Mouse (Mus musculus) kidney, adult 8-10 months (tissue): ENCODE measurements at regions not wholly inside any gene's neighbourhood (a gene's known extent, or its start where the extent isn't known, plus 50 kb on each side); places are given as distances from the start of the nearest gene placed in this dataset.

Source experiments
- DNase-seq, 2 experiments: peaks; one replicate each; pipeline ENCODE4 v3.0.0; 2022

DNA sequence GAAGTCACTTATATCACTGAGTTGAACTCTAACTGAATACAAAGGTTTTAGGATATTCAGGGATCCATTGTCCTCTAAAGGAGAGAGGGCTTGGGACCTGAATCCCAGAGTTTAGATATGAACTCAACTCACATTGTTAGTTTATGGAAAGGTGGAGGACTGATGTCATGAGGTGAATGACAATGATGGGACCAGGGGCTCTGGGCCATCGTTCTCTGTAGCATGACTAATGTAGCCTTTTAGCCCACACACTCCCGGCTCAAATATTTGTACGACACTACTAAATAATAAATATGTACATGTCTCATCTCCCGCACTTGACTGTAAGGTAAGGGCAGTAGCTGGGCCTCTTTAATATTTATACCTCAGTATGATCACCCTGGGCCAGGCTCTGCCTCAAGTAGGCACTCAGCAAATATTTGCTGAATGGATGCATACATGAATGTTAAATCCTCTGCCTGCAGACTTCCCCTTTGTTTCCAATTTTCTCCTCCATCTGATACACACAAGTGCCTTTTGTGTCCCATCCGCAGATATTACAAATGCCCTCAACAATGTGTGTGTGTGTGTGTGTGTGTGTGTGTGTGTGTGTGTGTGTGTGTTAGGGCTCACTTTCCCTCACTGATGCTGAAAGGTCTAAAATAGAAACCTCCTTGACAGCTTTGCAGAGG, 59.2 kb upstream of the 4933402D24Rik start:
- DNase-seq = no peak

DNA sequence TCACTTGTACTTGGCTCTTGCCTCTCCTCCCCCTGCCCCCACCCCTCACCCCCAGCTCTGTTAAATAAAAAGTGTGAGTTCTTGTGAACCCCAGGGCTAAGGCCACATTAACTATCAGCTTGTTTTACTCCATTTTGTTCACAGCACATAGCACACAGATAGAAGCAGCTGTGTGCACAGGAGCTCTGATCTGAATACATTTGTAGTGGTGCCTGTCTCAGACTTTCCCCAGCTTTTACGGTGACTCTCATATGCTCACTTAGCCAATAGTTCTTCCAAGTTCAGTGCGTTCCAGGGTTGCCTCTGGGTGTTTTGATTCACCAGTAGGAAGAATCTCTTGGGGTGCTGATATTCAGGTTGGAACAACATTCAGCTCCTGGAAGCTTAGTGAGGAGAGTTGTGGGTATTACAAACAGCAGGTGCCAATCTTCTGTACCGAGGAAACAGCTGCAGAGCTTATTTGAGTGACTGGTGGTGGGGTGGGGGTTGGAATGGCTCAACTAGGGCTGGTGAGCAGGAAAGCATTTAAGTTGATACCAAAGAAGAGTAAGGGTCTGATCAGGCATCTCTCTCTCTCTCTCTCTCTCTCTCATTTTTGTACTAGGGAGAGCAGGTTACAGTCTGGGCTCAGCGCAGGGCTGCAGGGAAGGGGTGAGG, 51.7 kb upstream of the 4933402D24Rik start:
- DNase-seq = no peak

DNA sequence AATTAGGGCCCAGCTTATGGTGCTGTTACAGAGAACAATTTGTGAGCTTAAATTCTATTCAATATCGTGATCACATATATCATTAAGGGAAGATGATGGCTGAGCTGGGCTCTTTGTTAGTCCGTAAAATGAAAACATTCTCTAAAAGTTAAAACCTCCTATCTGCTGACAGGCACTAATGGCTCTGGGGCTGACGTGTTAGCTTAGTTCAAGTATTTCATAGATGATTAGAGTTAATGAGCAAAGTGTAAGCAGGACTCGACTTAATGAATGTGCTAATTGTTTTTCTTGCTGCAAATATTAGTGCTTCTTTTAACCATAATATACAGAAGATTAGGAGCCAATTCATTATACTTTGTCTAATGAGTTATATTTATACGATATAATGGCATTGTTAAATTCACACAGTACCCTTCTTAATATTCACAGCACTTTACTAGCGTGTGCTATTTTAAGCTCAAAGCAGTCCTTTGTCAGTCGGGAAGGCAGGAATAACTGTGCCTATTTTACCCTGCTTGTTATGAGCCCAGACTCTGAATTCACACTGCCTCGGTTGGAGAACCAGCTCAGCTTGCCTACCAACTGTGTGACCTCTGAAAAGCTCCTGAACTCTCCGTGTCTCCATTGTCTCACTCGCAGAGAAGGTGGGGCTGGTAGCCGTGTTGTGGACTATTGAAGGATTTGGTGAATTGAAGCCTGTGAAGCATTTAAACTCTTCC, 50.6 kb upstream of the 4933402D24Rik start:
- DNase-seq = no peak
